Mouse (Mus musculus) Patski (cell line): ENCODE measurements around the gene Zfp69. TPM values are rescaled to one million over a fixed set of nuclear protein-coding genes. Genes with fewer than 3 reads are reported as not detected.

ENCODE experiments used
- ATAC-seq: fragments of 100-300 bp; one replicate; pipeline ENCODE4 v1.8.0; 2021
- CTCF ChIA-PET: fragments of 350-600 bp; sonication (Branson Sonifier 250); formaldehyde crosslinking; loops from one replicate; lab custom pipeline; 2022; ENCODE audit warnings: inconsistent platforms; lab: Charles Lee
- POLR2A ChIA-PET: fragments of 350-600 bp; sonication (Branson Sonifier 250); formaldehyde crosslinking; loops from one replicate; lab custom pipeline; 2022; ENCODE audit warnings: antibody characterized with exemption, inconsistent platforms; lab: Charles Lee
- DNase-seq: peaks from one replicate; pipeline ENCODE4 v3.0.0-alpha.2; 2011; ENCODE audit warnings: low read depth, low spot score
- H3K27me3 ChIP-seq: fragments of 371-371 bp; one replicate; pipeline ENCODE4 v1.5.1; 2021
- CTCF ChIP-seq: fragments of 100-300 bp; IDR thresholded peaks from one replicate; pipeline ENCODE4 v1.5.1; 2021
- in situ Hi-C: fragments of 300-500 bp; cut with MboI; formaldehyde crosslinking; loops from 3 replicates; pipeline ENCODE4 v1.11.1; 2018; ENCODE audit warnings: low pct_unique_long_range_greater_than_20kb, mixed read lengths
- polyA plus RNA-seq: library from polyadenylated mRNA; unstranded; gene quantifications from one replicate; pipeline ENCODE4 v1.2.3, GENCODE M21; 2021

The Zfp69 gene
- polyA plus RNA-seq, 1 experiment from 2014 or later = 1.4 TPM

DNA sequence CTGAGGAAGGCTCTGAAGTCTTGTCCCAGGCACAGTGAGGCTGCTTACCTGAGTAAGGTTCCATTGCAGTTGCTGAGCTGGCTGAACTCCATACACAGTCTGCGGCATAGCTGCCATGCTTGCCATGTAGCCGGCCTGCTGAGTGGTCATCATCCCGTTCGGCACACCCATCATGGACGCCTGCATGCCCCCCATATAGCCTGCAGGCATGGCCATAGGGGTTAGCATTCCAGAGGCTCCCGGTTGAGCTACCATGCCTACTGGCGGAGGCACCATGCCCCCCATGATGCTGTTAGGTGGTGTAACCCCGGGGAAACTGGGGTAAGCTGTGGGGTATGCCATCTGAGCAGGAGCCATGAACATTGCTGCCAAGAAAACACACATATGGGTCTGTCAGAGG is 20.3 kb upstream of the Zfp69 start:
- ChIA-PET POLR2A (no interaction called here), CTCF (interaction anchor here (2.9 kb wide), 1 partner anchor 59 kb away, joined by 6 read pairs; no protein-coding TSS in a partner anchor)
- H3K27me3 ChIP-seq = no peaks in the 10 kb centered on the region
- no peak for DNase-seq
- no peak for TF ChIP-seq CTCF
- in situ Hi-C loops = no loop called here
- no peak for ATAC-seq

- DNase-seq (no peak), ATAC-seq (no peak)
- POLR2A ChIA-PET = no interaction called here
- no peaks in the 10 kb centered on the region for H3K27me3 ChIP-seq
- in situ Hi-C loops = no loop called here
- CTCF ChIA-PET = interaction anchor here (0.9 kb wide), 1 partner anchor 17 kb away, joined by 3 read pairs; no protein-coding TSS in a partner anchor
- TF ChIP-seq CTCF = peak; percentile 75
Observed at GRCm38 (mm10) chr4:120969382-120970146, 18.1 kb upstream of the Zfp69 start.

- in situ Hi-C loops = no loop called here
- ATAC-seq = no peak
- POLR2A ChIA-PET = no interaction called here
- no peaks in the 10 kb centered on the region for H3K27me3 ChIP-seq
- CTCF ChIA-PET = no interaction called here
- DNase-seq = no peak
- TF ChIP-seq CTCF = no peak
Observed at GRCm38 (mm10) chr4:120968486-120968885, 17.0 kb upstream of the Zfp69 start.

GRCm38 (mm10) chr4:120955586-120955985 is 4.1 kb upstream of the Zfp69 start:
- in situ Hi-C loops = no loop called here

GRCm38 (mm10) chr4:120953667-120954066 is 2.2 kb upstream of the Zfp69 start:
- CTCF ChIA-PET = no interaction called here

More at GRCm38 (mm10) chr4:120955586-120955985, 4.1 kb upstream of the Zfp69 start:
- no peak for DNase-seq
- H3K27me3 ChIP-seq = no peaks in the 10 kb centered on the region
- no peak for TF ChIP-seq CTCF
- ChIA-PET POLR2A (no interaction called here), CTCF (interaction anchor here (1.1 kb wide), 1 partner anchor 9 kb away, joined by 3 read pairs; no protein-coding TSS in a partner anchor)
- ATAC-seq = no peak

DNA sequence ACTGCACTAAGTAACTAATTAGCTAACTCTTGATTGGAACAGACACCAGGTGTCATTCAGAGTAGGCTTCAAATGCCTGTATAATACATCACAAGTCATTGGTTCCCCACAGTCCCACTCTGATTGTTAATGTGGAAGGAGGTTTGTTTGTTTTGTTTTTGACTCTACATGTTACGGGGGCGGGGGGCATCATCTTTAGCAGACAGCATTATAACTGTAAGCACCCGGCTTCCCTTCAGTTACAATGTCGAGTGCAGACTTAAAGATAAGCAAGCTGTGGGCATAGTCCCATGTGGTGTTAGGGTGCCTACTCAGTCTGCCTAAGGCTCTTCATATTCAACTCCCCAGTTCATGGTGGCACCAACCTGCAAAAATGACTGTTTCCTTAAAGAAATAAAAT is 1.5 kb upstream of the Zfp69 start:
- in situ Hi-C loops = no loop called here
- no peak for ATAC-seq
- CTCF ChIA-PET = interaction anchor here (1.1 kb wide), 1 partner anchor 32 kb away, joined by 3 read pairs; no protein-coding TSS in a partner anchor
- POLR2A ChIA-PET = no interaction called here
- DNase-seq = no peak
- TF ChIP-seq CTCF = no peak
- H3K27me3 ChIP-seq = no peaks in the 10 kb centered on the region

More at GRCm38 (mm10) chr4:120953667-120954066, 2.2 kb upstream of the Zfp69 start:
- no peak for DNase-seq
- TF ChIP-seq CTCF = no peak
- in situ Hi-C loops = no loop called here
- no peaks in the 10 kb centered on the region for H3K27me3 ChIP-seq
- POLR2A ChIA-PET = no interaction called here
- no peak for ATAC-seq

- TF ChIP-seq CTCF = no peak
- in situ Hi-C loops = no loop called here
- DNase-seq (no peak), ATAC-seq (no peak)
- no peaks in the 10 kb centered on the region for H3K27me3 ChIP-seq
- CTCF ChIA-PET = interaction anchor here (1.1 to 1.5 kb wide), 3 partner anchors 33 to 79 kb away, joined by 3 read pairs; no protein-coding TSS in a partner anchor
- POLR2A ChIA-PET = no interaction called here
Observed at GRCm38 (mm10) chr4:120952163-120952562, 664 bp upstream of the Zfp69 start.

DNA sequence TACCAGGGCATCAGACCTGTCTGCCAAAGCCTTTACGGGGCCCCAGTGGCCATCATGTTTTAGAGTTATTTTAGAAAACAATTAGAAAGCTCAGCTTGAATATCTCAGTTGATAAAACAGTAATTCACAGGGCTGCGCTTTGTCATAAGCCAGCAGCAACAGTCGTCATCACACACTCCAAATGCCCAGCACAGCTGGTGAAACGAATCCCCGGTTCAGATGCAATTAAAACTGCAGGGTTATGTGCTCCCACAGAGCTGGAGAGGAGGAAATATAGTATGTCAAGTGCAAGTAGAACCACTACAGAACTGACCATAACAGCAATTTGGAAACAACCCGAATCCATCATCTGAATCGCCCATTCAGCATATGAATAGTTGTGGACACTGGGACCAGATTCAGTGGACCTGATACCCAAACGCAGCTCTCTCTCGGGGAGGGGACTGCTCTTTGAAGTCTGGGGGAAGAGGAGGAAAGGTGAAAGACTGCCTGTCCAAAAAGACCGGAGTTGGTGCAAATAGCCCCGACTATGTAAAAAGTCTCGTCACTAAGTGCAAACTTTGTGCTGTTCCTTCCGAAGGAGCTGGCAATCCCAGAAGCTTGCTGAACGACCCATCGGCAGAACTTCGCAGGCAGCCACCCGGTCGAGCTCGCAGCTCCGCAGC is 604 bp downstream of the Zfp69 start:
- DNase-seq (no peak), ATAC-seq (peak; percentile 41)
- TF ChIP-seq CTCF = no peak
- no peaks in the 10 kb centered on the region for H3K27me3 ChIP-seq
- ChIA-PET CTCF (interaction anchor here (1.1 to 1.5 kb wide), 2 partner anchors 36 to 80 kb away, joined by 3 read pairs; no protein-coding TSS in a partner anchor), POLR2A (interaction anchor here (1.3 kb wide), 1 partner anchor 24 kb away, joined by 3 read pairs; no protein-coding TSS in a partner anchor)
- in situ Hi-C loops = no loop called here

DNA sequence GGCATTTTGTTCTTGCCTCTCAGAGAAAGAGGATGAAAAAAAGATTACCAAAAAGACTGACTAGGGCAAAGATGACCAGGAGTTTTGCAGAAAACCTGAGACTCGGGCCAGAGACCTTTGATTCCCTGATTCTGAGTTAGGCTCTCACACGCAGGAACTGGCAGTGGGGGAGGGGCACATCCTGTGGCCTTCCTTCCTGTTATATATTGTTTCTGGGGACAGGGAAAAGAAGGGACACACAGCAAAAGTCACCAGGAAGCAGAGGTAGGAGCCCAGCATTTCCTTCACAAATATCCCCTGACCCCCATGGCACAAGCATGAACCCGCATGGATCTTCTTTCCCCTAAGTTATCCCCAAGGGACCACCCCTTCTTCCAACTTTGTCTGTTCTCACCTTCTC is 2.6 kb downstream of the Zfp69 start:
- no peak for TF ChIP-seq CTCF
- H3K27me3 ChIP-seq = no peaks in the 10 kb centered on the region
- POLR2A ChIA-PET = no interaction called here
- CTCF ChIA-PET = no interaction called here
- no peak for DNase-seq
- in situ Hi-C loops = no loop called here
- no peak for ATAC-seq

DNA sequence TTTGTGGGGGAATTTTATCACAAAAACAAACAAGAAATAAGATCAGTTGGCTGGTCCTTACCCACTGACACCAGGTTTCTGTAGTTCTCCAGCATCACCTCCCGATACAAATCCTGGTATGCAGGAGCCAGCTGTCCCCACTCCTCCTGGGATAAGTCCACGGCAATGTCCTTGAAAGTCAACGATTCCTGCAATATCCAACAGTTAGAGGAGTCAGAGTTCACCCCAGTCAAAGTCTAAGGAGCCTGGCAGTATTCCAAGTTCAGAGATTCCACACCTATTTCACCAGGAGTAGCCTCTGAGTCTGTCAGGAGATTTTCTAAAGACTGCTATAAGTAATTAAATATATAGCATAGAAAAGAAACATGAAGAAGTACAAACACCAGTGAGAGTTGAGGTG is 16.5 kb downstream of the Zfp69 start:
- ChIA-PET POLR2A (no interaction called here), CTCF (no interaction called here)
- TF ChIP-seq CTCF = no peak
- H3K27me3 ChIP-seq = no peaks in the 10 kb centered on the region
- in situ Hi-C loops = no loop called here
- no peak for ATAC-seq
- DNase-seq = no peak

- H3K27me3 ChIP-seq = no peaks in the 10 kb centered on the region
- DNase-seq = no peak
- no peak for TF ChIP-seq CTCF
- CTCF ChIA-PET = no interaction called here
- POLR2A ChIA-PET = interaction anchor here (0.5 kb wide), 1 partner anchor 28 kb away, joined by 5 read pairs; no protein-coding TSS in a partner anchor
- in situ Hi-C loops = no loop called here
- no peak for ATAC-seq
Observed at GRCm38 (mm10) chr4:120930736-120931135, 20.8 kb downstream of the Zfp69 start.
